Mouse (Mus musculus) brain, embryonic 14.5 days (tissue): ENCODE measurements around the gene Fbp2.

Experiments used
- CTCF ChIP-seq: fragments of 200-500 bp; IDR thresholded peaks from 2 replicates; pipeline ENCODE4 v1.5.1; 2012; ENCODE audit warnings: inconsistent platforms, mild to moderate bottlenecking, moderate library complexity, borderline replicate concordance; ENCODE audit not compliant: insufficient read depth, insufficient read length; ENCODE audit errors: extremely low read depth
- POLR2A ChIP-seq: fragments of 200-500 bp; IDR thresholded peaks from 2 replicates; pipeline ENCODE4 v1.6.1; 2012; ENCODE audit warnings: mild to moderate bottlenecking, inconsistent platforms, borderline replicate concordance; ENCODE audit not compliant: poor library complexity, insufficient read depth, insufficient read length, severe bottlenecking; ENCODE audit errors: extremely low read depth

DNA sequence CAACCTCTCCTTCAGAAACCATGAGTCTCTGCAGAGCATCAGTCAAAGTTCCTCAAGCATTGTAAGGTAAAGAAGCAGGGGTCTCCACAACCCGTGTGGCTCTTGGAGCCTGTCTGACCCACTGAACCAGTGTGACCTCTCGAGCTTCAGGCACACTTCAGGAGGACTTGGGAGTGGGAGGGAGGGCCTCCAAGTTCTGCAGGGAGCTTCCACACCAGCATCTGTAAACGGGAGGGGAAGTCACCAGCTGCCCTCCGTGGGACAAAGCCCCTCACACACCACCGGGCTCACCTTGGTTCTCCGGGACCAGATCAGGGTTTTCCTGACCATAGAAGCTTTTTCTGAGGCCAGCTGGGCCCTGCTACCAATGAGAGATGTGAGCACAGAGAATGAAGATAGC lies 21.2 kb upstream of the Fbp2 start:
- TF ChIP-seq CTCF: no peak
- no peak for TF ChIP-seq POLR2A
